Mouse (Mus musculus) frontal cortex, postnatal 14 days (tissue): ENCODE data around the gene Prdm9.

Experiments
- DNase-seq, 2 experiments: peaks; one replicate each; pipeline ENCODE4 v3.0.0; 2022; ENCODE audit warnings: low spot score in 2 of 2

Prdm9 gene

DNA sequence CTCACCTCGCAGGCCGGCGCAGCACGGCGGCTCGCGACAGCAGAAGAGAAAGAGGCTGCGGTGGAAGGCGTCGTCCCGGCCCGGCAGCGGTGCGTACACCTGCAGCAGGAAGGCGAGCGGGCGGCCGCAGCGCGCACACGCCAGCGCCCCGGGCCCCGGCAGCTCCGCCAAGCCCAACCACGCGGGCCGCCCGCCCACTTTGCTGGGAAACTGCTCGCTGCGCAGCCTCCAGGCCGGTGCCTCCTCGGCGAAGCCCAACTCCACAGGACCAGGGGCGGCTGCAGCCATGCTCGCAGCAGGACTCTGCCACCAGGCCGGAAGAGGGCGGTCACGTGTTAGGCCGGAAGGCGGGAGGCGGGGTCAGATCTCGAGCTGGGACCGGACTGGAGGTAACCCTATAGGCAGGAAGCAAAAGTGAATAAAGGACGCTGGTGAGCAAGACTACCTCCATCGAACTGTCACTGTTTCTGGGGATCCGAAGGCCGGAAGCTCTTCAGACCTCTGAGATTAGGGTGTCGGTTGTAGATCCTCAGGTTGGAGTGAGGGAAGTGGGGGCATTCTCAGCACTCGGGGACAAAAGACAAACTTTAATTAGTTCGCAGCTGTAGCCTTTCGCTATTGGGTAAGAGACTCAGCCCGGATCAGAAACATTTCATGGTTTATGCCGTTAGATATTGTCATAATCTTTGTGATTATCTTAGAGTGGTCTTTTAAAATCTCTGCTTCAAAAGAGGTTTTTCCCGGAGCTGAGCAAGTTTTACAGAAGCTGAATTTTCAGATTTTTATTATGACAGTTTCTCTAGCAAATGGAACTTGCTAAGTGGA is 37.0 kb downstream of the Prdm9 start, which contains the start of gene Pdcd2:
Pdcd2 (minus strand) TSS at position 316 of the 825 bp plus-strand sequence.
- DNase-seq = peak; percentile 80 to 89

DNA sequence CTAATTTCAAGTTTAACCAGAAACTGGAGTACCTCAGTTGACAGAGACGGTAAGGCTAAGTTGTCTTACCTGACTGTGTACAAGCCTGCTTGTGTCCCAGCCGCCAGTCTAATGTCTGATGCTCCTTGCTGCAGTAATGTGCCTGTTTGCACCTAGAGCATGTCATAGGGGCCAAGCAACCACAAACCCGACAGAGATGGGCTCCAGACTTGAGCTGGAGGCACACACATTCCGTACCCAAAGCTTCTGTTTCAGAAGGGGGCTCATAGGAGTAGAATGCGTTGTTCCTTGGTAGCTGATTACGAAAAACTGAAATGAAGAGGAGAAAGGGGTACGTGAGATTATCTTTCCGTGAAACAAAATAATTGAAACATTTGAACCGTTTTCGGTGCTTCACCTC is 37.9 kb downstream of the Prdm9 start:
- no peak for DNase-seq

- no peak for DNase-seq
Observed at GRCm38 (mm10) chr17:15518766-15519165, 45.4 kb downstream of the Prdm9 start.

DNA sequence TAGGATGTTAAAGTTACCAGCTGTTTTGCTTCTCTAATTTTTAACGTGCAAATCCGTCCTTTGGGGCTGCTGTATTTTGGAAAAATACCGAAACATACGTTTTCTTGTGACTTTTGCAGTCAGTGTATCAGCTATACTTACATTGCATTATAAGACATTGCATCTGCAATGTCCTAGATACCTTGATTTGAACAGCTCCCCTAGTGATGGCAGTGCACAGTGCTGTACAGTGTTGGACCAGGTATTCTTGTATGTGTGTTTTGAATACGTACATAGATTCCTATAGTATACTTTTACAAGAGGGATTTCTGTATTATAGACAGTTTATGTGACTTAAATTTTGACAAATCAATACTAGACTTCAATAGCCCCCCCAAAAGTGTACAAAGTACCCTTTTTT is 46.0 kb downstream of the Prdm9 start:
- no peak for DNase-seq

- no peak for DNase-seq
Observed at GRCm38 (mm10) chr17:15517776-15518175, 46.4 kb downstream of the Prdm9 start.

DNA sequence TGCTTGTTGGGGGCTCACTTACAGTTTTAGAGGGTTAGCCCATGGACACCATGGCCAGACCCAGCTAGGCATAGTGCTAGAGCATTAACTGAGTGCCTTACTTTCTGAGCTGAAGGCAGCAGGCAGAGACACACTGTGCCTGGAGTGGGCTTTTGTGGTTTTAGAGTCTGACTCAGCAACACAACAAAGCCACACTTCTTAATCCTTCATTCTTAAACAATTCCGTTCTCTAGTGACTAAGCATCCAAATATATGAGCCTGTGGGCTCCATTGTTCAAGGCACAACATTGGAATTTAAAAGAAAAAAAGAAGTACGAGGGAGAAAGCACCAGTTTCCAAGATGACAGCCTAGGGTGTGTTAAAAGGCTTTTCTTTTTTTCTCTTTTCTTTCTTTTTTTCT is 53.5 kb downstream of the Prdm9 start:
- DNase-seq = no peak

GRCm38 (mm10) chr17:15499656-15500394 is 64.3 kb downstream of the Prdm9 start, which contains the start of the genes Psmb1 and Tbp:
Psmb1 (minus strand) TSS chr17:15499751.
Tbp (plus strand) TSS chr17:15499888.
- peak; percentile 95 for DNase-seq

GRCm38 (mm10) chr17:15498753-15499113 is 65.4 kb downstream of the Prdm9 start:
- DNase-seq = no peak

DNA sequence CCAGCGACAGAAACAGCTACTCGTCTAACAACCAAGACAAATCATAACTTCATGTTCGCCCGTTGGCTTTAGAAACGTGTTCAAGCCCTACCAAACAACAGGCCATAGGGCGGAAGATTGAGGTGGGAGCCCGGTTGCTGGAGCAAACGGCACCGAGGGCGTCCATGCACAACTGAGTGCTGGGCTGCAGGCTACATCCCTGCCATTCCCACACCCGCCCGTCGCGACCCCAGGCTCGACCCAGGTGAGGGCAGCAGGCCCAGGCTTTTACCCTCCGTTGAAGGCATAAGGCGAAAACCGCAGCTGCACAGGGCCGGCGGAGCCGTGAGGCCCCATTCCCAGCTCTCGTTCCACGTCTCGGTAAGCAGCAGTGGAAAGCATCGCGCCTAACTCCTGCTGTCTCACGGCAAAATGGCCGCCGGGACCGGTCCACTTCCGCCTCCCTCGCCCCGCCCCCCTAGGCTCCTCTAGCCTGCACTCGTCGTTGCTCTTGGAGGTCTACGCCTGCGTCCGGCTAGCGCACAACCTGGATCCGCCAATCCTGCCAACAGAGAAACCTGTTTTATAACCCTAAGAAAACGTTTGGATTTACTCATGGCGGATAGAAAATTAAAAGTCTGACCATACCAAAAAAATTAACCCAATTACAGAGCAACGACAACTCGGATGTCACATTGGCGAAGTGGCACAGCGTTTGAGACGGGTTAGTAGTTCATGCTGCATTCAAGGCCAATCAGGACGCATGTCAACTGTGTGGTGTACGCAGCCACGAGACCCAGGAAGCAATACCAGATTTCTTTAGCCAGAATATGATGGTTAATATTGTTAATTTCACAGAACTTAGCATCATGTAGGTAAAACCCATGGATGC is 66.0 kb downstream of the Prdm9 start:
- DNase-seq = peak; percentile 90 to 96
